In genomic region chr15:11370477-11371085, GRCm38 (mm10) we compare ENCODE assay signal across 15 mouse cellular contexts.
"Had no signal": no experiment of that assay in that cellular context is flagged by ENCODE, and none has a peak within 500 bp of the region (broad histone marks: within the 10 kb centered on the region; RNA-seq: fewer than 3 reads in every experiment).

No protein-coding gene starts in this region.

- H3K27ac ChIP-seq: kidney, postnatal 0 days; limb, embryonic 12.5 days; liver, embryonic 13.5 days; lung, embryonic 15.5 days; midbrain, embryonic 15.5 days; neural tube, embryonic 13.5 days had no signal

- H3K9ac ChIP-seq: limb, embryonic 12.5 days; liver, embryonic 13.5 days; liver, postnatal 0 days; lung, embryonic 15.5 days; midbrain, embryonic 15.5 days; neural tube, embryonic 13.5 days had no signal

- H3K4me3 ChIP-seq: limb, embryonic 12.5 days; liver, embryonic 13.5 days; lung, embryonic 15.5 days; midbrain, embryonic 15.5 days; neural tube, embryonic 13.5 days had no signal

- H3K36me3 ChIP-seq: limb, embryonic 12.5 days; liver, embryonic 13.5 days; lung, embryonic 15.5 days; midbrain, embryonic 15.5 days; neural tube, embryonic 13.5 days had no signal

- H3K9me3 ChIP-seq: limb, embryonic 12.5 days; liver, embryonic 13.5 days; lung, embryonic 15.5 days; midbrain, embryonic 15.5 days; neural tube, embryonic 13.5 days had no signal

- H3K27me3 ChIP-seq: limb, embryonic 12.5 days; liver, embryonic 13.5 days; lung, embryonic 15.5 days; midbrain, embryonic 15.5 days; neural tube, embryonic 13.5 days had no signal

- H3K4me1 ChIP-seq: limb, embryonic 12.5 days; liver, embryonic 13.5 days; lung, embryonic 15.5 days; midbrain, embryonic 15.5 days; neural tube, embryonic 13.5 days had no signal

- ATAC-seq: liver, postnatal 0 days; midbrain, embryonic 15.5 days had no signal

- DNase-seq: kidney, adult 9 months; kidney, postnatal 36 days; layer of hippocampus, adult 9-11 months; liver; liver, embryonic 13.5 days; liver, postnatal 0 days; lung, postnatal 36 days; right cerebral cortex, postnatal 14 days; thymus, postnatal 36 days had no signal

- H3K4me2 ChIP-seq: limb, embryonic 12.5 days; liver, embryonic 13.5 days; lung, embryonic 15.5 days; midbrain, embryonic 11.5 days; midbrain, embryonic 15.5 days; neural tube, embryonic 13.5 days had no signal
